Mouse (Mus musculus) liver, embryonic 11.5 days (tissue): Measurements from ENCODE around the gene Hfe2. TPM values are rescaled to one million over a fixed set of nuclear protein-coding genes. Genes with fewer than 3 reads are reported as not detected.
"Not testable (repeated sequence)": the region's sequence is repeated elsewhere in the genome, so short reads cannot be mapped to it uniquely, and the experiment has no call there.

Experiments used
- ATAC-seq: fragments of 200-750 bp; cut with Nextera tagmentation; replicated peaks from 2 replicates; pipeline ENCODE4 v1.8.0; 2017; ENCODE audit warnings: moderate number of reproducible peaks, mild to moderate bottlenecking, moderate TSS enrichment, moderate library complexity; ENCODE audit not compliant: low FRiP score
- DNase-seq: peaks from one replicate; pipeline ENCODE4 v3.0.0-alpha.2; 2017; ENCODE audit warnings: low spot score
- H3K27ac ChIP-seq: fragments of 300-500 bp; sonication (generic); 2 replicates; pipeline ENCODE4 v1.5.1; 2014; ENCODE audit warnings: mild to moderate bottlenecking, low read depth, low read length, control low read depth
- H3K27me3 ChIP-seq: fragments of 300-500 bp; sonication (generic); replicated peaks from 2 replicates; pipeline ENCODE4 v1.6.1; 2014; ENCODE audit warnings: low read length, mixed read lengths; ENCODE audit not compliant: control insufficient read depth, insufficient read depth
- H3K36me3 ChIP-seq: fragments of 300-500 bp; sonication (generic); 2 replicates; pipeline ENCODE4 v1.6.1; 2014; ENCODE audit warnings: mild to moderate bottlenecking, low read length, moderate library complexity, mixed read lengths; ENCODE audit not compliant: control insufficient read depth, insufficient read depth
- H3K4me1 ChIP-seq: fragments of 300-500 bp; sonication (generic); replicated peaks from 2 replicates; pipeline ENCODE4 v1.6.1; 2014; ENCODE audit warnings: low read length, mixed read lengths; ENCODE audit not compliant: control insufficient read depth, insufficient read depth
- H3K4me2 ChIP-seq: fragments of 300-500 bp; sonication (generic); 2 replicates; pipeline ENCODE4 v1.6.1; 2014; ENCODE audit warnings: mild to moderate bottlenecking, control low read depth, moderate library complexity
- H3K4me3 ChIP-seq: fragments of 300-500 bp; sonication (generic); 2 replicates; pipeline ENCODE4 v1.5.1; 2014; ENCODE audit warnings: low read depth, low read length, control low read depth
- H3K9ac ChIP-seq: fragments of 300-500 bp; sonication (generic); 2 replicates; pipeline ENCODE4 v1.6.1; 2014; ENCODE audit warnings: low read depth, low read length, control low read depth
- H3K9me3 ChIP-seq: fragments of 300-500 bp; sonication (generic); 2 replicates; pipeline ENCODE4 v1.6.1; 2016; ENCODE audit warnings: low read length, inconsistent platforms, mixed read lengths; ENCODE audit not compliant: control insufficient read depth
- WGBS: fragments of 180-500 bp; shearing (Covaris S2); extraction: QIAGEN DNeasy Blood & Tissue Kit; methylation state at CpG from one replicate; pipeline ENCODE4 v1.1.7; 2014; 5-methylcytosine and 5-hydroxymethylcytosine counted together
- polyA plus RNA-seq: library from polyadenylated mRNA; unstranded; fragments of >200 nt; fragmentation: Nextera tagmentation; extraction: Ambion mirVana; gene quantifications from 2 replicates; pipeline ENCODE4 v1.2.1, GENCODE M21; 2014

Hfe2 gene
- polyA plus RNA-seq, 1 experiment from 2014 or later = 0.32 TPM

GRCm38 (mm10) chr3:96484921-96485320 is 40.1 kb upstream of the Hfe2 start:
- no peak for ATAC-seq
- Histone ChIP-seq H3K36me3 (no peaks in the 10 kb centered on the region), H3K4me1 (peaks cover 15% of the 10 kb centered on the region), H3K9ac (0 out of 2 replicates have a peak overlapping the region, but pooled peaks have one; percentile 37), H3K4me2 (peak overlapping the region; percentile 46), H3K27me3 (no peaks in the 10 kb centered on the region), H3K4me3 (no peak overlapping the region), H3K9me3 (no peaks in the 10 kb centered on the region), H3K27ac (no peak overlapping the region)
- 69% methylated on average over 4 of the region's 4 CpGs for WGBS
- no peak for DNase-seq

GRCm38 (mm10) chr3:96485361-96485760 is 39.6 kb upstream of the Hfe2 start:
- 84% methylated on average over 2 of the region's 2 CpGs for WGBS
- Histone ChIP-seq H3K27ac (no peak overlapping the region), H3K4me2 (peak overlapping the region; percentile 46), H3K9me3 (no peaks in the 10 kb centered on the region), H3K9ac (0 out of 2 replicates have a peak overlapping the region, but pooled peaks have one; percentile 37), H3K36me3 (no peaks in the 10 kb centered on the region), H3K27me3 (no peaks in the 10 kb centered on the region), H3K4me3 (no peak overlapping the region), H3K4me1 (peaks cover 15% of the 10 kb centered on the region)
- no peak for DNase-seq
- no peak for ATAC-seq

- 0% methylated on average over 3 of the region's 34 CpGs for WGBS
- H3K9me3 ChIP-seq, H3K27me3 ChIP-seq, H3K4me2 ChIP-seq, H3K36me3 ChIP-seq, H3K27ac ChIP-seq, DNase-seq, H3K9ac ChIP-seq, H3K4me3 ChIP-seq: not testable (repeated sequence)
- peak; percentile 74 for ATAC-seq
- H3K4me1 ChIP-seq = peaks cover 15% of the 10 kb centered on the region
Measured at GRCm38 (mm10) chr3:96486064-96486827, 38.7 kb upstream of the Hfe2 start.

GRCm38 (mm10) chr3:96486828-96487559 is 38.0 kb upstream of the Hfe2 start:
- 21% methylated on average over 5 of the region's 38 CpGs for WGBS
- peak; percentile 75 for ATAC-seq
- peak overlapping the region; percentile 55; the same call in 1 of the 2 replicates for H3K9ac ChIP-seq

GRCm38 (mm10) chr3:96487596-96488289 is 37.2 kb upstream of the Hfe2 start:
- no peaks in the 10 kb centered on the region for H3K9me3 ChIP-seq
- 5% methylated on average over 24 of the region's 26 CpGs for WGBS
- peak overlapping the region; percentile 96 for H3K27ac ChIP-seq
- no peaks in the 10 kb centered on the region for H3K36me3 ChIP-seq
- ATAC-seq (no peak), DNase-seq (peak; percentile 51)
- peak overlapping the region; percentile 43 for H3K4me3 ChIP-seq
- peak overlapping the region; percentile 81 for H3K4me2 ChIP-seq
- H3K27me3 ChIP-seq = no peaks in the 10 kb centered on the region
- peak overlapping the region; percentile 70 for H3K9ac ChIP-seq
- H3K4me1 ChIP-seq = peaks cover 15% of the 10 kb centered on the region

More at GRCm38 (mm10) chr3:96486828-96487559, 38.0 kb upstream of the Hfe2 start:
- peaks cover 15% of the 10 kb centered on the region for H3K4me1 ChIP-seq
- peak overlapping the region; percentile 81 for H3K4me2 ChIP-seq
- peak overlapping the region; percentile 37 for H3K4me3 ChIP-seq
- H3K27ac ChIP-seq = peak overlapping the region; percentile 75
- H3K36me3 ChIP-seq, DNase-seq, H3K27me3 ChIP-seq, H3K9me3 ChIP-seq: not testable (repeated sequence)

- H3K4me1 ChIP-seq = peaks cover 15% of the 10 kb centered on the region
- H3K27me3 ChIP-seq, H3K36me3 ChIP-seq, H3K9me3 ChIP-seq, DNase-seq: not testable (repeated sequence)
- peak overlapping the region; percentile 70 for H3K9ac ChIP-seq
- H3K4me3 ChIP-seq = peak overlapping the region; percentile 43
- H3K27ac ChIP-seq = peak overlapping the region; percentile 96
- peak; percentile 78 for ATAC-seq
- H3K4me2 ChIP-seq = peak overlapping the region; percentile 81
- WGBS = 0% methylated on average over 1 of the region's 55 CpGs
Measured at GRCm38 (mm10) chr3:96488290-96488906, 36.6 kb upstream of the Hfe2 start.

- Histone ChIP-seq H3K4me1 (peaks cover 15% of the 10 kb centered on the region), H3K27ac (peak overlapping the region; percentile 74)
- H3K36me3 ChIP-seq, H3K9ac ChIP-seq, H3K27me3 ChIP-seq, H3K4me2 ChIP-seq, H3K9me3 ChIP-seq, H3K4me3 ChIP-seq, DNase-seq: not testable (repeated sequence)
- peak; percentile 81 for ATAC-seq
- WGBS = under 1% methylated on average over 8 of the region's 31 CpGs
Measured at GRCm38 (mm10) chr3:96488907-96489629, 35.9 kb upstream of the Hfe2 start.

GRCm38 (mm10) chr3:96489636-96490035 is 35.3 kb upstream of the Hfe2 start:
- not testable (repeated sequence) for H3K9me3 ChIP-seq, ATAC-seq, H3K36me3 ChIP-seq, H3K27me3 ChIP-seq, DNase-seq, H3K4me3 ChIP-seq, H3K4me2 ChIP-seq, H3K9ac ChIP-seq
- peaks cover 15% of the 10 kb centered on the region for H3K4me1 ChIP-seq
- peak overlapping the region; percentile 68 for H3K27ac ChIP-seq
- 53% methylated on average over 5 of the region's 8 CpGs for WGBS
